Mouse (Mus musculus) v-Abl transformed pro-B cells (cell line): Measurements from ENCODE around the gene Ssu72.

ENCODE experiments used
- in situ Hi-C, 2 experiments: fragments of 400-800 bp; cut with MboI; formaldehyde crosslinking; loops; one replicate each; pipeline ENCODE4 v1.15.1; 2025; ENCODE audit not compliant: unreplicated experiment in 2 of 2

Ssu72 gene

GRCm38 (mm10) chr4:155744474-155744873, 39.9 kb downstream of the Ssu72 start:
- in situ Hi-C loops, result no loop called here

GRCm38 (mm10) chr4:155745136-155745535, 40.5 kb downstream of the Ssu72 start:
- in situ Hi-C loops, result no loop called here

- in situ Hi-C loops, result no loop called here
Observed at GRCm38 (mm10) chr4:155746036-155746548, 41.5 kb downstream of the Ssu72 start.

- in situ Hi-C loops, result no loop called here
Observed at GRCm38 (mm10) chr4:155746575-155747490, 42.2 kb downstream of the Ssu72 start.

- in situ Hi-C loops, result loop anchor here in 1 of 2 experiments (10.0 kb wide), 1 partner anchor 62 kb away; the partner anchor contains the start of gene Fndc10
Observed at GRCm38 (mm10) chr4:155757011-155757410, 52.4 kb downstream of the Ssu72 start.

- in situ Hi-C loops, result loop anchor here in 1 of 2 experiments (10.0 kb wide), 1 partner anchor 65 kb away; the partner anchor contains the start of gene Fndc10
Observed at GRCm38 (mm10) chr4:155759862-155760612, 55.4 kb downstream of the Ssu72 start.

- in situ Hi-C loops, result no loop called here
Observed at GRCm38 (mm10) chr4:155760613-155761355, 56.2 kb downstream of the Ssu72 start, which contains the start of gene Atad3a. Atad3a (minus strand) TSS chr4:155761093.

GRCm38 (mm10) chr4:155761356-155762099, 56.9 kb downstream of the Ssu72 start:
- in situ Hi-C loops, result no loop called here

GRCm38 (mm10) chr4:155762357-155762756, 57.8 kb downstream of the Ssu72 start:
- in situ Hi-C loops, result no loop called here

GRCm38 (mm10) chr4:155769496-155769879, 64.9 kb downstream of the Ssu72 start:
- in situ Hi-C loops, result loop anchor here (5.0 kb wide), 2 partner anchors 122 to 287 kb away; partner anchors contain the start of gene Gm10563 (in 1 of the 2)

- in situ Hi-C loops, result loop anchor here (5.0 to 10.0 kb wide), 4 partner anchors 123 to 445 kb away; partner anchors contain the start of gene Gm10563 (in 2 of the 2)
Observed at GRCm38 (mm10) chr4:155769880-155770512, 65.4 kb downstream of the Ssu72 start.

GRCm38 (mm10) chr4:155770626-155771025, 66.0 kb downstream of the Ssu72 start:
- in situ Hi-C loops, result loop anchor here (10.0 kb wide), 2 partner anchors 126 to 446 kb away; partner anchors contain the start of gene Gm10563 (in 1 of the 2)

GRCm38 (mm10) chr4:155771706-155772105, 67.1 kb downstream of the Ssu72 start:
- in situ Hi-C loops, result loop anchor here (10.0 kb wide), 2 partner anchors 127 to 447 kb away; partner anchors contain the start of gene Gm10563 (in 1 of the 2)

GRCm38 (mm10) chr4:155772786-155773185, 68.2 kb downstream of the Ssu72 start:
- in situ Hi-C loops, result loop anchor here (10.0 kb wide), 2 partner anchors 128 to 448 kb away; partner anchors contain the start of gene Gm10563 (in 1 of the 2)

GRCm38 (mm10) chr4:155773335-155774078, 68.9 kb downstream of the Ssu72 start:
- in situ Hi-C loops, result loop anchor here (10.0 kb wide), 2 partner anchors 129 to 449 kb away; partner anchors contain the start of gene Gm10563 (in 1 of the 2)

- in situ Hi-C loops, result loop anchor here (10.0 kb wide), 2 partner anchors 130 to 450 kb away; partner anchors contain the start of gene Gm10563 (in 1 of the 2)
Observed at GRCm38 (mm10) chr4:155774280-155774754, 69.7 kb downstream of the Ssu72 start, which contains the start of gene Vwa1. Vwa1 (minus strand) TSS chr4:155774698.

- in situ Hi-C loops, result loop anchor here (10.0 kb wide), 2 partner anchors 130 to 450 kb away; partner anchors contain the start of gene Gm10563 (in 1 of the 2)
Observed at GRCm38 (mm10) chr4:155774971-155775740, 70.6 kb downstream of the Ssu72 start.
